Mouse (Mus musculus): Measurements from ENCODE around the gene Snap91. TPM values are rescaled to one million over a fixed set of nuclear protein-coding genes. Genes with fewer than 3 reads are reported as not detected.

The Snap91 gene
- polyA plus RNA-seq, 1 experiment from 2014 or later = 4.0 TPM

DNA sequence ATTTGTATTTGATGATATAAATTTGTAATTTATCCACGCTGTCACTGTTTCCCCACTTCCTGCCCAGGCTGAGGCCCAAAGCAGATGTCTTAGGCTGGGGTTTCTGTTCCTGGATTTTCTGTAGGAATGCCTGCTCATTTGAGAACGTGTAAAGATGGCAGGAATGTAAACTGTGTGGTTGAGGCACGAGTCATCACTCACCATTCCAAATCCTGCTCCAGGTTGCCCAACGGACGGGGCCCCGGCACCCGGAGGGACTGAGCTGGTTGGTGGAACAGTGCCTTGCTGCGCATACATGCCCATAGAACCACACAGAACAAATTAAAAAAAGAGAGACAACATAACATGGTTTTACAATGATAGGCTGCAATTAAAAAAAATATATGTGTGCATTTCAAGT, 106.5 kb downstream of the Snap91 start:
- H3K9ac ChIP-seq (ENCODE audit: low read depth, low read length) = no peak overlapping the region
- no peaks in the 10 kb centered on the region for H3K9me3 ChIP-seq (ENCODE audit: control insufficient read depth)
- H3K4me3 ChIP-seq (ENCODE audit: low read depth, low read length) = no peak overlapping the region
- no peak for ATAC-seq
- no peak for TF ChIP-seq CTCF (IDR thresholded peaks at IDR 0.05; ENCODE audit: low read depth)
- H3K4me2 ChIP-seq (replicated peaks; ENCODE audit: low read depth) = no peak overlapping the region
- 74% methylated on average over 8 of the region's 8 CpGs for WGBS
- no peaks in the 10 kb centered on the region for H3K4me1 ChIP-seq (replicated peaks; ENCODE audit: control insufficient read depth, insufficient read depth, low read length)
- H3K27ac ChIP-seq (ENCODE audit: low read depth, low read length) = no peak overlapping the region
- H3K27me3 ChIP-seq (replicated peaks; ENCODE audit: control insufficient read depth, insufficient read depth, low read length) = no peaks in the 10 kb centered on the region
- no peaks in the 10 kb centered on the region for H3K36me3 ChIP-seq (ENCODE audit: control insufficient read depth, insufficient read depth)

- no peak overlapping the region for H3K4me3 ChIP-seq (ENCODE audit: low read depth, low read length)
- TF ChIP-seq CTCF (IDR thresholded peaks at IDR 0.05; ENCODE audit: low read depth) = no peak
- no peak overlapping the region for H3K4me2 ChIP-seq (replicated peaks; ENCODE audit: low read depth)
- H3K27ac ChIP-seq (ENCODE audit: low read depth, low read length) = no peak overlapping the region
- no peak overlapping the region for H3K9ac ChIP-seq (ENCODE audit: low read depth, low read length)
- no peaks in the 10 kb centered on the region for H3K9me3 ChIP-seq (ENCODE audit: control insufficient read depth)
- WGBS = 62% methylated on average over 3 of the region's 3 CpGs
- no peaks in the 10 kb centered on the region for H3K4me1 ChIP-seq (replicated peaks; ENCODE audit: control insufficient read depth, insufficient read depth, low read length)
- no peaks in the 10 kb centered on the region for H3K27me3 ChIP-seq (replicated peaks; ENCODE audit: control insufficient read depth, insufficient read depth, low read length)
- ATAC-seq = no peak
- no peaks in the 10 kb centered on the region for H3K36me3 ChIP-seq (ENCODE audit: control insufficient read depth, insufficient read depth)
Observed at GRCm38 (mm10) chr9:86772897-86773296, 107.6 kb downstream of the Snap91 start.

DNA sequence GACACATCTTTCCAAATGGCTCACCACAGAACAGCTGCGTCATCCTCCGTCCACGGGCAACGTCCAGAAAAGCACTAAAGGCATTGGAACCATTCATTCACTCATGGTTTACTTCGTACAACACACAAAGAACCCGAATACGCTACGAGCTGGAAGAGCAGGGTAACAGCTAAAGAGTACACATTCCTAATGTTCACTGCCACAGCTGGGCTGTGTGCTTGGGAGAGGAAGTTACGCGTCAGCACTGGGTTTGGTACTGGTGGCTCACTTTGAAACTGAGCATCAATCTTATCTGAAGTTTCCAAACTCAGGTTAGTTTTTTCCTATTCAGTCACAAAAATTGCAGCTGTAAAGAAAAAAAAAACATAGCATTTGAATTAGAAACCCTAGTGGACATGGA, 113.5 kb downstream of the Snap91 start:
- 60% methylated on average over 10 of the region's 10 CpGs for WGBS
- no peak for TF ChIP-seq CTCF (IDR thresholded peaks at IDR 0.05; ENCODE audit: low read depth)
- no peak for ATAC-seq
- no peak overlapping the region for H3K9ac ChIP-seq (ENCODE audit: low read depth, low read length)
- H3K9me3 ChIP-seq (ENCODE audit: control insufficient read depth) = no peaks in the 10 kb centered on the region
- no peak overlapping the region for H3K4me2 ChIP-seq (replicated peaks; ENCODE audit: low read depth)
- no peaks in the 10 kb centered on the region for H3K36me3 ChIP-seq (ENCODE audit: control insufficient read depth, insufficient read depth)
- H3K27ac ChIP-seq (ENCODE audit: low read depth, low read length) = no peak overlapping the region
- H3K4me3 ChIP-seq (ENCODE audit: low read depth, low read length) = no peak overlapping the region
- no peaks in the 10 kb centered on the region for H3K4me1 ChIP-seq (replicated peaks; ENCODE audit: control insufficient read depth, insufficient read depth, low read length)
- H3K27me3 ChIP-seq (replicated peaks; ENCODE audit: control insufficient read depth, insufficient read depth, low read length) = 0 out of 2 replicates have a peak, but pooled peaks cover 3% of the 10 kb centered on the region

DNA sequence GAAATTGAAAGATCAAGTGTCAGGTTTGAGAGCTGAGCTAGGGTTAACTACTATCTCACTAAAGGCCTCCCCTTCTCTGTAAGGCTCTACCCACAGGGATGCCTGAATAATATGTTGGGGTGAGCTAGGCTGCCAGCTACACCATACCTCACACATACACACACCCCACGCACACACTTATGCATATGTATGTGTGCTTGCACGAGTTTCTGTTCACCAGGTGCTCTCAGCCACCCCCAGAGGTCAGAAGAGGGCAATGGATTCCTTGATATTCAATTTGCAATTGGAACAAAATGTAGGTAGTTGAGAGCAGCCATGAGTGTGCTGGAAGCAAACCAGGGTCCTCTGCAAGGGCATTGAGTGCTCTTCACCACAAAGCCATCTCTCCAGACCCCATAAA, 116.5 kb downstream of the Snap91 start:
- Histone ChIP-seq H3K4me2 (replicated peaks; ENCODE audit: low read depth) (no peak overlapping the region), H3K4me3 (ENCODE audit: low read depth, low read length) (no peak overlapping the region), H3K9me3 (ENCODE audit: control insufficient read depth) (no peaks in the 10 kb centered on the region), H3K27me3 (replicated peaks; ENCODE audit: control insufficient read depth, insufficient read depth, low read length) (0 out of 2 replicates have a peak, but pooled peaks cover 3% of the 10 kb centered on the region), H3K27ac (ENCODE audit: low read depth, low read length) (no peak overlapping the region), H3K4me1 (replicated peaks; ENCODE audit: control insufficient read depth, insufficient read depth, low read length) (no peaks in the 10 kb centered on the region), H3K36me3 (ENCODE audit: control insufficient read depth, insufficient read depth) (no peaks in the 10 kb centered on the region), H3K9ac (ENCODE audit: low read depth, low read length) (no peak overlapping the region)
- WGBS = 59% methylated on average over 2 of the region's 2 CpGs
- no peak for TF ChIP-seq CTCF (IDR thresholded peaks at IDR 0.05; ENCODE audit: low read depth)
- no peak for ATAC-seq

- ATAC-seq = no peak
- H3K9me3 ChIP-seq (ENCODE audit: control insufficient read depth) = no peaks in the 10 kb centered on the region
- no peak overlapping the region for H3K27ac ChIP-seq (ENCODE audit: low read depth, low read length)
- TF ChIP-seq CTCF (IDR thresholded peaks at IDR 0.05; ENCODE audit: low read depth) = no peak
- H3K9ac ChIP-seq (ENCODE audit: low read depth, low read length) = no peak overlapping the region
- H3K4me3 ChIP-seq (ENCODE audit: low read depth, low read length) = no peak overlapping the region
- H3K36me3 ChIP-seq (ENCODE audit: control insufficient read depth, insufficient read depth) = no peaks in the 10 kb centered on the region
- no peaks in the 10 kb centered on the region for H3K4me1 ChIP-seq (replicated peaks; ENCODE audit: control insufficient read depth, insufficient read depth, low read length)
- 0 out of 2 replicates have a peak, but pooled peaks cover 3% of the 10 kb centered on the region for H3K27me3 ChIP-seq (replicated peaks; ENCODE audit: control insufficient read depth, insufficient read depth, low read length)
- H3K4me2 ChIP-seq (replicated peaks; ENCODE audit: low read depth) = no peak overlapping the region
- WGBS = 66% methylated on average over 8 of the region's 8 CpGs
Observed at GRCm38 (mm10) chr9:86762477-86763376, 117.7 kb downstream of the Snap91 start.

DNA sequence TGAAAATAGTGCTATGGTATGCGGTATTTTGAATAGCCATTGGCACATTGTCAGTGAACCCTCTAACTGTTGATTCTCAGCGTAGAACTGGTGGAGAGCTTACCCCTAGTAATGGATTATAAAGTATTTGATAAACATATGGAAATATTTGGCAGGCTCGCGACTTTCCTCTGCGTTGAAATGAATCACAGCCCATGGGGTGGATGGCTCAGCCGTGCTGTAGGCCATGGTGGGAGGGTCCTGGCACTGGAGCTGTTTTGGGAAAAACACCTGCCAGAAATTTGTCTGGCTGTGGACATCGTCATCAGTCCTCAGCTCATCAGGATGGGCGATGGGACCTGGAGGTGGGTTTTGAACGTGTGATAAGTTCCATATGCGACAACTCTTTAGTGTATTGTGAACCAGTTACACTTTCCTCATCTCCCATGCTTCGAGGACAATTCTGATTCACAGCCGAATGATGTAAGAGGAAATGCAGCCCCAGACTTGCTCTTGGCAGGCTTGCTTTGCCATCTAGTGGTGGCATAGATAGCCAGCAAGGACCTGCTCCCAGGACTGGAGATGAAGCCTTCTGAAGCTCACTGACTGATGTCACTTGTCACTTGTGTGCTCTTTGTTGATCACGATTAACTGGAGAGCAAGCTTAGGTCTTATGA, 134.4 kb downstream of the Snap91 start:
- Histone ChIP-seq H3K4me1 (replicated peaks; ENCODE audit: control insufficient read depth, insufficient read depth, low read length) (no peaks in the 10 kb centered on the region), H3K27ac (ENCODE audit: low read depth, low read length) (no peak overlapping the region), H3K9ac (ENCODE audit: low read depth, low read length) (no peak overlapping the region), H3K27me3 (replicated peaks; ENCODE audit: control insufficient read depth, insufficient read depth, low read length) (peaks cover 5% of the 10 kb centered on the region; the same call in 1 of the 2 replicates), H3K36me3 (ENCODE audit: control insufficient read depth, insufficient read depth) (no peaks in the 10 kb centered on the region), H3K4me3 (ENCODE audit: low read depth, low read length) (no peak overlapping the region), H3K4me2 (replicated peaks; ENCODE audit: low read depth) (no peak overlapping the region), H3K9me3 (ENCODE audit: control insufficient read depth) (no peaks in the 10 kb centered on the region)
- WGBS = 26% methylated on average over 13 of the region's 13 CpGs
- peak; percentile 74 for ATAC-seq
- peak; percentile 98 for TF ChIP-seq CTCF (IDR thresholded peaks at IDR 0.05; ENCODE audit: low read depth)
